8 mouse cellular contexts compared by ENCODE assay signal in genomic region chr13:114456766-114457566, GRCm38 (mm10). TPM values are rescaled to one million over a fixed set of nuclear protein-coding genes. Genes with fewer than 3 reads are reported as not detected.
DNase-seq lines count a peak whose midpoint lies in the region; ATAC-seq and TF ChIP-seq lines count a peak whose summit lies in the region.

No protein-coding gene starts in this region.

- H3K4me2 ChIP-seq in forebrain, embryonic 16.5 days (ENCODE audit: low read length), result peak overlapping the region; percentile 96
- peak overlapping the region; percentile 93 for H3K4me2 ChIP-seq in intestine, embryonic 14.5 days (ENCODE audit: low read length)
- H3K4me2 ChIP-seq in neural tube, embryonic 14.5 days (ENCODE audit: low read depth, low read length), result peak overlapping the region; percentile 96

- H3K36me3 ChIP-seq in forebrain, embryonic 16.5 days (ENCODE audit: control insufficient read depth, insufficient read depth), result no peaks in the 10 kb centered on the region
- 0 out of 2 replicates have a peak, but pooled peaks cover 3% of the 10 kb centered on the region for H3K36me3 ChIP-seq in intestine, embryonic 14.5 days (ENCODE audit: control insufficient read depth, insufficient read depth, low read length)
- no peaks in the 10 kb centered on the region for H3K36me3 ChIP-seq in neural tube, embryonic 14.5 days (ENCODE audit: control insufficient read depth, insufficient read depth, low read length)

- ATAC-seq in cerebellum, adult (ENCODE audit: insufficient number of reproducible peaks, low FRiP score, low TSS enrichment), result no peak
- ATAC-seq in forebrain, embryonic 16.5 days, result no peak
- no peak for ATAC-seq in intestine, embryonic 14.5 days (replicated peaks; ENCODE audit: low FRiP score, low TSS enrichment, low read depth)
- no peak for ATAC-seq in neural tube, embryonic 14.5 days (ENCODE audit: low read depth)

- DNase-seq in cerebellum, adult 9-10 months, result peak; percentile 5
- peak; percentile 16 for DNase-seq in adrenal gland, adult 8-10 months
- DNase-seq in intestine, embryonic 14.5 days (ENCODE audit: low spot score), result peak; percentile 77
- DNase-seq in lung, adult 2 months, result peak; percentile 44
- DNase-seq in cerebellum, postnatal 14 days, result no peak

- H3K9me3 ChIP-seq in forebrain, embryonic 16.5 days (ENCODE audit: control insufficient read depth, low read length), result no peaks in the 10 kb centered on the region
- no peaks in the 10 kb centered on the region for H3K9me3 ChIP-seq in intestine, embryonic 14.5 days (ENCODE audit: control insufficient read depth, low read length)
- no peaks in the 10 kb centered on the region for H3K9me3 ChIP-seq in neural tube, embryonic 14.5 days (ENCODE audit: control insufficient read depth, low read length)

- TF ChIP-seq CTCF in lung, adult 2 months (IDR thresholded peaks at IDR 0.05; ENCODE audit: insufficient read depth, low read length), result no peak

- 3% methylated on average over 44 of the region's 44 CpGs for WGBS in forebrain, embryonic 16.5 days
- under 1% methylated on average over 44 of the region's 44 CpGs for WGBS in intestine, embryonic 14.5 days
- 2% methylated on average over 44 of the region's 44 CpGs for WGBS in lung, adult 2 months
- WGBS in neural tube, embryonic 14.5 days, result under 1% methylated on average over 44 of the region's 44 CpGs

- H3K4me3 ChIP-seq in forebrain, embryonic 16.5 days (replicated peaks; ENCODE audit: low read length), result peak overlapping the region; percentile 63
- H3K4me3 ChIP-seq in intestine, embryonic 14.5 days (ENCODE audit: low read depth, low read length), result peak overlapping the region; percentile 53
- H3K4me3 ChIP-seq in lung, adult 2 months (replicated peaks; ENCODE audit: extremely low read depth, low read depth, low read length), result peak overlapping the region; percentile 1
- peak overlapping the region; percentile 51 for H3K4me3 ChIP-seq in neural tube, embryonic 14.5 days (ENCODE audit: low read depth, low read length)

- H3K4me1 ChIP-seq in forebrain, embryonic 16.5 days (replicated peaks; ENCODE audit: control insufficient read depth, insufficient read depth, low read length), result peaks cover 39% of the 10 kb centered on the region
- peaks cover 14% of the 10 kb centered on the region; the same call in 1 of the 2 replicates for H3K4me1 ChIP-seq in intestine, embryonic 14.5 days (replicated peaks; ENCODE audit: control insufficient read depth, insufficient read depth, low read length)
- H3K4me1 ChIP-seq in lung, adult 2 months (ENCODE audit: control insufficient read depth, insufficient read depth, low read length), result peaks cover 4% of the 10 kb centered on the region
- H3K4me1 ChIP-seq in neural tube, embryonic 14.5 days (ENCODE audit: control insufficient read depth, insufficient read depth, low read length), result peaks cover 4% of the 10 kb centered on the region; the same call in 1 of the 2 replicates

- TF ChIP-seq POLR2A in lung, adult 2 months (IDR thresholded peaks at IDR 0.05; ENCODE audit: borderline replicate concordance, extremely low read depth, low read depth, low read length), result no peak

- peak overlapping the region; percentile 44 for H3K9ac ChIP-seq in forebrain, embryonic 16.5 days (replicated peaks; ENCODE audit: low read depth, low read length)
- H3K9ac ChIP-seq in intestine, embryonic 14.5 days (ENCODE audit: low read length), result peak overlapping the region; percentile 47
- peak overlapping the region; percentile 34; the same call in 1 of the 2 replicates for H3K9ac ChIP-seq in neural tube, embryonic 14.5 days (replicated peaks; ENCODE audit: low read depth, low read length)

- H3K27me3 ChIP-seq in forebrain, embryonic 16.5 days (replicated peaks; ENCODE audit: control insufficient read depth, insufficient read depth, low read length), result peaks cover 26% of the 10 kb centered on the region
- H3K27me3 ChIP-seq in intestine, embryonic 14.5 days (replicated peaks; ENCODE audit: control insufficient read depth, insufficient read depth, low read length), result peaks cover 52% of the 10 kb centered on the region
- H3K27me3 ChIP-seq in neural tube, embryonic 14.5 days (ENCODE audit: control insufficient read depth, insufficient read depth, low read length), result peaks cover 15% of the 10 kb centered on the region

- no peak overlapping the region for H3K27ac ChIP-seq in forebrain, embryonic 16.5 days (ENCODE audit: low read length)
- H3K27ac ChIP-seq in intestine, embryonic 14.5 days (ENCODE audit: low read depth), result peak overlapping the region; percentile 0; the same call in 1 of the 2 replicates
- H3K27ac ChIP-seq in neural tube, embryonic 14.5 days (ENCODE audit: low read depth, low read length), result no peak overlapping the region

RNA-seq across cellular contexts. Expression of gene Fst, which starts 1.8 kb away (rescaled TPM):
- total RNA-seq in adrenal gland, adult 8-10 months (2022), result 1 to 10 TPM; 2.3 to 5.9 (median 5.3) TPM
- 10.4 and 11.2 TPM in 2 replicates for polyA plus RNA-seq in forebrain, embryonic 16.5 days (2015; fragmentation: Nextera tagmentation; extraction: Ambion mirVana)
- 43.5 and 51.0 TPM in 2 replicates for polyA plus RNA-seq in intestine, embryonic 14.5 days (2014; fragmentation: Nextera tagmentation; extraction: Ambion mirVana)
- 1.2 and 2.1 TPM in 2 replicates for polyA plus RNA-seq in lung, adult 2 months (2012; rRNA removed)
- 4.5 and 6.4 TPM in 2 replicates for polyA plus RNA-seq in neural tube, embryonic 14.5 days (2014; fragmentation: Nextera tagmentation; extraction: Ambion mirVana)

Comparison
In these comparisons a context has a peak if more than half of its experiments do, and no peak if none do; other contexts are left out.
1. DNase-seq: peak in cerebellum, adult 9-10 months (single experiment), adrenal gland, adult 8-10 months (single experiment), intestine, embryonic 14.5 days (single experiment) and lung, adult 2 months (single experiment); none in cerebellum, postnatal 14 days (0 of 2).
2. H3K4me3 ChIP-seq: peak in every context shown above with its lines; median percentile 63 in forebrain, embryonic 16.5 days; 53 in intestine, embryonic 14.5 days; 51 in neural tube, embryonic 14.5 days; 1 in lung, adult 2 months.
3. Peak in every context shown above with its lines, with median percentiles within 50 percentile points of each other: H3K4me2 ChIP-seq and H3K9ac ChIP-seq.